Mouse (Mus musculus) neural tube, embryonic 11.5 days (tissue): ENCODE measurements at regions not wholly inside any gene's neighbourhood (a gene's known extent, or its start where the extent isn't known, plus 50 kb on each side); places are given as distances from the start of the nearest gene placed in this dataset.

Experiments
- ATAC-seq: fragments of 200-750 bp; cut with Nextera tagmentation; 2 replicates; pipeline ENCODE4 v1.8.0; 2017; ENCODE audit warnings: moderate number of reproducible peaks, mild to moderate bottlenecking, moderate TSS enrichment, moderate library complexity; ENCODE audit not compliant: insufficient read depth, low FRiP score, low TSS enrichment
- DNase-seq: peaks from one replicate; pipeline ENCODE4 v3.0.0-alpha.2; 2015; ENCODE audit warnings: low spot score
- H3K27ac ChIP-seq: fragments of 300-500 bp; sonication (generic); 2 replicates; pipeline ENCODE4 v1.5.1; 2014; ENCODE audit warnings: low read depth, mild to moderate bottlenecking, low read length
- H3K27me3 ChIP-seq: fragments of 300-500 bp; sonication (generic); 2 replicates; pipeline ENCODE4 v1.6.1; 2014; ENCODE audit warnings: mild to moderate bottlenecking, low read length, mixed read lengths; ENCODE audit not compliant: control insufficient read depth, insufficient read depth
- H3K36me3 ChIP-seq: fragments of 300-500 bp; sonication (generic); 2 replicates; pipeline ENCODE4 v1.6.1; 2014; ENCODE audit warnings: mild to moderate bottlenecking, low read length, moderate library complexity, mixed read lengths; ENCODE audit not compliant: control insufficient read depth, insufficient read depth
- H3K4me1 ChIP-seq: fragments of 300-500 bp; sonication (generic); 2 replicates; pipeline ENCODE4 v1.6.1; 2014; ENCODE audit warnings: low read length, mixed read lengths; ENCODE audit not compliant: control insufficient read depth, insufficient read depth
- H3K4me2 ChIP-seq: fragments of 300-500 bp; sonication (generic); 2 replicates; pipeline ENCODE4 v1.6.1; 2014; ENCODE audit warnings: low read depth, mild to moderate bottlenecking, moderate library complexity
- H3K4me3 ChIP-seq: fragments of 300-500 bp; sonication (generic); 2 replicates; pipeline ENCODE4 v1.5.1; 2014; ENCODE audit warnings: low read depth, low read length
- H3K9ac ChIP-seq: fragments of 300-500 bp; sonication (generic); 2 replicates; pipeline ENCODE4 v1.6.1; 2014; ENCODE audit warnings: mild to moderate bottlenecking, low read length
- H3K9me3 ChIP-seq: fragments of 300-500 bp; sonication (generic); 2 replicates; pipeline ENCODE4 v1.6.1; 2016; ENCODE audit warnings: low read length; ENCODE audit not compliant: control insufficient read depth
- WGBS: fragments of 180-500 bp; shearing (Covaris S2); extraction: QIAGEN DNeasy Blood & Tissue Kit; methylation state at CpG from one replicate; pipeline ENCODE4 v1.1.7; 2014; 5-methylcytosine and 5-hydroxymethylcytosine counted together

DNA sequence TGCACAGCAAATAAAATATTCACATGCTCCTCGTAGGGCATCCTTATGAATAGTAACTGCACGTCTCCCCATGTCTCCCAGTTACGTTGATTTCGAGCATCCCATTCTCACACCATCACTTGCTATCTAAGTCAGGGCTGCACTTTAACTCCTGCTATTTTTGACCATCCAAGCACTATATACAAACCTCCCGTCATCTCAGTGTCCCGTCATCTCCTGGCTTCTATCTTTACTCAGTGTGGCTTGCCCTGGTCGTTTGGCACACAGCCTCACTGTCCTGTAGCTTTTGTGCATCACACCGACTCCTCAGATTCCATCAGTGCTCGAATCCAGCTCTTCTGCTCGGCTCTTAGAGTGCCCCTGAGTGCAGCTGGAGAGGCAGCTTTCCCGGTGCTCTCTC, 74.4 kb downstream of the Ccdc54 start:
- Histone ChIP-seq H3K9me3 (no peaks in the 10 kb centered on the region), H3K9ac (no peak overlapping the region), H3K27ac (no peak overlapping the region), H3K36me3 (no peaks in the 10 kb centered on the region), H3K27me3 (no peaks in the 10 kb centered on the region), H3K4me3 (no peak overlapping the region), H3K4me2 (no peak overlapping the region), H3K4me1 (no peaks in the 10 kb centered on the region)
- 74% methylated on average over 11 of the region's 11 CpGs for WGBS
- ATAC-seq (no peak), DNase-seq (no peak)

DNA sequence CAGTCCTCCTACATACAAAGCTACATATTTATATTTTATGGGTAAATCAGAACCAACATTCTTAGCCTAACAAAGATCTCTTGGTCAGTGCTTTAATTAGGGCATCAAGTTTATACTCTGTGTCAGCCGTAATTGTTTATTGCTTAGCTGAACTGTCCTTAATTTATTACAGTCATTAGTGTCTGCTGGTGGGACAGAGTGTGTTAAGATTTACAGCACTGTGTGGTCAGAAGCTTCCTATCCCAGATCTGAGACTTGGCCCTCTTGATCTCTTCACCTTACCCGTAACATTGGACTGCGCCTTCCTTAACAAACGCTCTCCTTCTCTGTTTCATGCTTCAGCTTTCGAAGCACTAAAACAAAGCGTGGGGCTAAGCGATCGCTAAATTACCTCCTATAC, 75.9 kb downstream of the Ccdc54 start:
- no peak overlapping the region for H3K4me2 ChIP-seq
- no peaks in the 10 kb centered on the region for H3K4me1 ChIP-seq
- no peaks in the 10 kb centered on the region for H3K9me3 ChIP-seq
- 83% methylated on average over 8 of the region's 8 CpGs for WGBS
- no peak for ATAC-seq
- no peak overlapping the region for H3K4me3 ChIP-seq
- H3K27ac ChIP-seq = no peak overlapping the region
- DNase-seq = no peak
- H3K36me3 ChIP-seq = no peaks in the 10 kb centered on the region
- no peaks in the 10 kb centered on the region for H3K27me3 ChIP-seq
- no peak overlapping the region for H3K9ac ChIP-seq

DNA sequence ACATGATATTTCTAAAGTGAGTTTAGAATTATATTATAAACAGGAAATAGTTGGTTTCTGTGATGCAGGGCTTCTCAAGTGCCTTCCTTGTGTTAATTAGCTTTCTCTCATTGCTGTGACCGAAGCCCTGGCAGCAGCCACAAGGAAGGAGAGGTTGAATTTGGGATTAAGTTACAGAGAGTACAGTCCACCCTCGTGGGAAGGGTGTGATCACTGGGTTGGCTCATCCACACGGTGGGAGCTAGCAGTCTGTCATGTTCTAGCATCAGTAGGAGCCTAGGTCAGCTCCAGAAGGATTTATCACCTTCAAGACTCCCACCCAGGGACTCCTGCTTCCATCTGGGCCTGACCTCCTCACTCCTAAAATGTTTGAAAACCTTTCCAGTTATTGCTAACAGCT, 78.9 kb downstream of the Ccdc54 start:
- H3K27ac ChIP-seq = no peak overlapping the region
- WGBS = 57% methylated on average over 3 of the region's 3 CpGs
- H3K27me3 ChIP-seq = no peaks in the 10 kb centered on the region
- H3K9me3 ChIP-seq = no peaks in the 10 kb centered on the region
- H3K4me1 ChIP-seq = no peaks in the 10 kb centered on the region
- ATAC-seq = no peak
- no peak for DNase-seq
- H3K36me3 ChIP-seq = no peaks in the 10 kb centered on the region
- H3K4me3 ChIP-seq = no peak overlapping the region
- no peak overlapping the region for H3K4me2 ChIP-seq
- no peak overlapping the region for H3K9ac ChIP-seq

DNA sequence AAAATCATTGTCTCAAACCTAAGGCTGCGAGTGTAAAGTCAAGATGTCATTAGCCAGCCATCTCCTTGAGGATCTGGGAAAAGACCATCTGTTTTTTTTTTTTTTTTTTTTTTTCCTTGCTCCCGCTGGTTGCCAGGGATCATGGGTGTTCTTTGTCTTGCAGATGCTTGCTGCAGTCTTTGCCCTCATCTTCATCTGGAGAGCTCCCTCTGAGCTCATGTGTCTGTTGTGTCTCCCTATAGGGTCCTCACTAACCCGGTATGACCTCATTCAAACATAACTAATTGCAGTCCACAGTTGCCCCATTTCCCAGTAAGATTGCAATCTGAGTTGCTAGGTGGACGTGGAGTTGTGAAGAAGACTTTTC, 77.3 kb upstream of the Bbx start:
- H3K27ac ChIP-seq = no peak overlapping the region
- DNase-seq (no peak), ATAC-seq (no peak)
- no peaks in the 10 kb centered on the region for H3K36me3 ChIP-seq
- no peak overlapping the region for H3K4me2 ChIP-seq
- H3K27me3 ChIP-seq = no peaks in the 10 kb centered on the region
- no peak overlapping the region for H3K9ac ChIP-seq
- H3K4me1 ChIP-seq = no peaks in the 10 kb centered on the region
- 58% methylated on average over 4 of the region's 4 CpGs for WGBS
- H3K9me3 ChIP-seq = no peaks in the 10 kb centered on the region
- no peak overlapping the region for H3K4me3 ChIP-seq

DNA sequence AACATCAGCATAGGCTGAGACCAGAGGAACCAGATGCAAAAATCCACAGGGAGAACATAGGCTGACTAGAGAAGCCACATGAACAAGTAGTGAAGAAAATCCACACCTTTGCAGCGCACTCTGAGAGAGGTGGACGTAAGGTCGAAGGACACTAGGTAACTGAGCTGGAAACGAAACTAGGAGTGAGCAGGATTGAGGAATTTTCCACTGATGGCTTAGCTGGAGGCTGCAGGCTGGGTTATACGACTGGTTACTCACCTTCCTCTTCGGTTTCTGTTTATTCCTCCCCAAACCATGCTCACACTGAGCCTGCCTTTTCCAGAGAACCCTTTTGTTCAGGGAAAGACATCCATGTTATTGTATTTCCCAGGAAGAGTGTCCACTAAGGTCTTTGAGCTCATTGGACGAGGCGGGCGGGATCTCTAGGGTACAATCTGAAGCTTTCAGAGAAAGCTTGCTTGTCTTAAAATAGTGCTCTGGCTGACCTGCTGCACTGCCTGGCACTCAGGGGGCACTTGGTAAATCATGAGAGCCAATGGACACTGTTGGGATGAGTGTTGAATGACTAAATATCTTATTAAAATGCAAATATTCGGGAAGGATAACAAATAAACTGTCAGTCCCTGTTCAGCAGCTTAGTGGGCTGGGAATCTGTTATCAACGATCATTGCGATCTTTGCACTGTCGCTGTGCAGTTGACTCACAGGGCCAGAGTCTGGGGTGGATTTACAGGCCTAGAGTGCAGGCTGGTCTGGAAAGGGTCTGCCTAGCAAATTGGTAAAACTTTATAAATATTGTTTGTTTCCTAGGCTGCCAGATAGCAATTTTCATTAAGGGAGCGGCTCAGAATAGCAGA, 76.7 kb upstream of the Bbx start:
- no peak overlapping the region for H3K9ac ChIP-seq
- no peaks in the 10 kb centered on the region for H3K9me3 ChIP-seq
- WGBS = 77% methylated on average over 14 of the region's 14 CpGs
- no peaks in the 10 kb centered on the region for H3K36me3 ChIP-seq
- no peak overlapping the region for H3K4me2 ChIP-seq
- DNase-seq = no peak
- H3K27ac ChIP-seq = no peak overlapping the region
- ATAC-seq = no peak
- H3K4me1 ChIP-seq = no peaks in the 10 kb centered on the region
- no peaks in the 10 kb centered on the region for H3K27me3 ChIP-seq
- H3K4me3 ChIP-seq = no peak overlapping the region

DNA sequence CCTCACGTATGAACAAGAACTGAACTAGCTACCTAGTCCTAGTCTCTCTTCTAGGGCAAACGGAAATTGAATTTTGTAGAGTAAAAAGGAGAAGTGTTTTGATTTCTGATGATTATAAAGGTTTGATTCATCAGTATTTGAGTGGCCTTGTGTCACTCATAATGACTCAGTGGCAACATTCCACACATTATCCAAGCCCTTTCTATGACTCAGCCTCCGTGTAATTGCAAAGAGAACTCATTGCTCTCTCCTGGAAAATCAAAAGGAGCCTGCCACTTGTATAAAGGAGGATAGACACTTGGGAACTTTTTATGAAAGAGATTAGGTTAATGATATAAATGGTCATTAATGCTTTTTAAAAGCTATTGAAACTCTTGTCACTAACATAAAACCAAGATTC, 72.4 kb upstream of the Bbx start:
- H3K27me3 ChIP-seq = no peaks in the 10 kb centered on the region
- ATAC-seq = no peak
- H3K27ac ChIP-seq = no peak overlapping the region
- no peaks in the 10 kb centered on the region for H3K36me3 ChIP-seq
- no peak for DNase-seq
- WGBS = 73% methylated on average over 3 of the region's 3 CpGs
- H3K4me1 ChIP-seq = no peaks in the 10 kb centered on the region
- no peaks in the 10 kb centered on the region for H3K9me3 ChIP-seq
- no peak overlapping the region for H3K4me2 ChIP-seq
- no peak overlapping the region for H3K4me3 ChIP-seq
- H3K9ac ChIP-seq = no peak overlapping the region

DNA sequence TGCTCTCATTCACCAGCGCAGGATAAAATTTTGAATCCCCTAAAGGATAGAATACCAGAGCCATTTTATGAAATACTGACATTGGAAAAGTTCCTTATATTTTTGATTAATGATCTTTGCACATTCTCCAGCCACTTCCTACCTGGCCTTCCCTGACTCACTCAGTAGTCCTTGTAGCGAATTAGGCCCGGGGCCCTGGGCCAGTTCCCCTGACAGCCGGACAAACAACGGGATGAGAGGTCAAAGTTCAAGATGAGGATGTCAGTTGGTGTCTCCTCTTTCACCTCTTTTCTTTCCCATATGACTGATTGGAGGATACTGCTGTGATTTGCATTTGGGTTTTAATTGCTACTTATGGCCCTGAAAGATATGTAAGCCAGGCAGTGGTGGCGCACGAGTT, 66.7 kb upstream of the Bbx start:
- H3K9me3 ChIP-seq = no peaks in the 10 kb centered on the region
- H3K36me3 ChIP-seq = no peaks in the 10 kb centered on the region
- H3K4me3 ChIP-seq = no peak overlapping the region
- no peak for DNase-seq
- H3K27ac ChIP-seq = no peak overlapping the region
- no peak for ATAC-seq
- 78% methylated on average over 7 of the region's 7 CpGs for WGBS
- no peaks in the 10 kb centered on the region for H3K27me3 ChIP-seq
- H3K9ac ChIP-seq = no peak overlapping the region
- H3K4me1 ChIP-seq = no peaks in the 10 kb centered on the region
- no peak overlapping the region for H3K4me2 ChIP-seq

DNA sequence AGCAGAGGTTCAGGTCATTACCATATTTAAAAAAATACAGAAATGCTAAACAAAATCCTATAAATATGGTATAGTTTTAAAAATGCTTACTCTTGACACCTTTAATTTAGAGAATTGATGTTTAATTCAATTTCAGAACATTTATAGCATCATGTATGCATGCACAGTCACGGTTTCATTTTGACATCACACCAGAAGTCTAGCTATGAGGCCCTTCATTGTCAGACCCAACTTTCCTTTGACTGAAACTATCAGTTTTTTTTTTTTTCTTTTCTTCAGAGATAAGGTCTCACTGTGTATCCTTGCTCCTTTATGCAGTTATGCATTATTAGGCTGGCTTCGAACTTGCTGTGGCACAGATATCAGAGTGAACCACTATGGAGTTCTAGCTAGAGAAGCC, 61.5 kb upstream of the Bbx start:
- WGBS = 93% methylated on average over 2 of the region's 2 CpGs
- no peaks in the 10 kb centered on the region for H3K9me3 ChIP-seq

DNA sequence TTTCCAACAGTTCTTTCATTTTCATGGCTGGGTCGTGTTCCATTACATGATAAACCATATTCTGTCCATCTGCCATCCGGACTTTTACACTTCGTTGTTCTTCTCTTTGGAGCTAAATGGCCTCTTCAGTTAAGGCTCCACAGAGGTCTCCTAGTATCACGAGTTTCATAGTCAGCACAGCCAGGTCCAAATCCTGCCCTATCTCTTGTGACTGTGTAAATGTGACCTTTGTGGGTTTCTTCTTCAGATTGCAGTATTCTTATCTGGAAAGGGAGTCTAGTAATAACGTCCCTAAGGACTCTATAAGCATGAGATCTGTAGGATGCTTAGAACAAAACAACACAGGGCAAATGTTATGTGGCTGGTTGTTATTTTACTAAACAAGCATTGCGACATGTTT, 57.1 kb upstream of the Bbx start:
- DNase-seq (no peak), ATAC-seq (no peak)
- Histone ChIP-seq H3K4me2 (no peak overlapping the region), H3K4me1 (no peaks in the 10 kb centered on the region), H3K27me3 (no peaks in the 10 kb centered on the region), H3K4me3 (no peak overlapping the region), H3K27ac (no peak overlapping the region), H3K9ac (no peak overlapping the region), H3K9me3 (no peaks in the 10 kb centered on the region), H3K36me3 (no peaks in the 10 kb centered on the region)
- WGBS = 90% methylated on average over 6 of the region's 6 CpGs

More for the DNA sequence above, 61.5 kb upstream of the Bbx start:
- Histone ChIP-seq H3K9ac (no peak overlapping the region), H3K36me3 (no peaks in the 10 kb centered on the region), H3K4me3 (no peak overlapping the region), H3K4me1 (no peaks in the 10 kb centered on the region), H3K4me2 (no peak overlapping the region), H3K27me3 (no peaks in the 10 kb centered on the region), H3K27ac (no peak overlapping the region)
- no peak for DNase-seq
- ATAC-seq = no peak
